Mouse (Mus musculus) heart, postnatal 10 days (tissue): ENCODE measurements at regions not wholly inside any gene's neighbourhood (a gene's known extent, or its start where the extent isn't known, plus 50 kb on each side); places are given as distances from the start of the nearest gene placed in this dataset.
"Not testable (repeated sequence)": the region's sequence is repeated elsewhere in the genome, so short reads cannot be mapped to it uniquely, and the experiment has no call there.

ENCODE experiments used
- DNase-seq, 2 experiments: peaks; one replicate each; pipeline ENCODE4 v3.0.0; 2021
- intact Hi-C: fragments of 180-260 bp; cut with DNase I; formaldehyde crosslinking; loops from one replicate; pipeline ENCODE4 v1.15.1; 2025

DNA sequence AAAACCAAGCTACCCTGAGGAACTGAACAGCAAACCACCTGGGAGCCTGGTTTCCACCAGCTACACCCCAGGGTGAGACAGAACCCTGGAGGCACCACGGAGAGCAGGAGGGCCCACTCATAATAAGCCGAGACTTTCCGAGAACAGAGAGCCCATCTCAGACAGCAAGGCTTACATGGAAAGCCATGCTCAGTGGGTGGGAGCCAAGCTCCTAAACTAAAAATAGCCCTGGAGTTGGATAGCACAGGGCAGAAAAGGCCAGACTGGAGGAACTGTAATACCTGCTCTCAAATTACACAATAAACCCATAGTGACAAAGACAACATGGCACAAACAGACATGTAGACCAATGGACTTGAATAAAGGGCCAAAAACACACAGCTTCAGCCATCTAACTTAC lies 69.9 kb downstream of the Fbxo4 start:
- DNase-seq, result peak; percentile 7 to 13
- intact Hi-C loops, result loop anchor here (5.0 to 10.0 kb wide), 5 partner anchors 322 to 707 kb away; no protein-coding TSS in a partner anchor

DNA sequence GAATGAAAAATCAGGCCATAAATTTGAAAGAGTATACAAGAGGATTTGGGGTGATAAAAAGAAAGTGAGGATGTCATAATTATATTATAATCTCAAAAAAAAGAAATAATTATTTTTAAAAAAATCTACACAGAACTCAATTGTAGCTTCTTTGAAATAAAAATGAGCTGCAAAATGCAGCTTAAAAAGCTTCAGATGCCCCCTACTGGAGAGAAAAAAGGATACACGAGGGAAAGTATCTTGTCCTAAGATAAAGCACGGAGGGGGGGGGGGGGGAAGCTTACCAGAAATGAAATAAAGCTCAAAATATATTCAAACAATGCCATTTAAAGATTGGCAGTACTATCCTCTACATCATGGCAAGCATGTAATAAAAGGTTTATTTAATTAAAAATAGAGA lies 70.7 kb downstream of the Fbxo4 start:
- DNase-seq, result peak in 1 of 2 experiments; percentile 36

DNA sequence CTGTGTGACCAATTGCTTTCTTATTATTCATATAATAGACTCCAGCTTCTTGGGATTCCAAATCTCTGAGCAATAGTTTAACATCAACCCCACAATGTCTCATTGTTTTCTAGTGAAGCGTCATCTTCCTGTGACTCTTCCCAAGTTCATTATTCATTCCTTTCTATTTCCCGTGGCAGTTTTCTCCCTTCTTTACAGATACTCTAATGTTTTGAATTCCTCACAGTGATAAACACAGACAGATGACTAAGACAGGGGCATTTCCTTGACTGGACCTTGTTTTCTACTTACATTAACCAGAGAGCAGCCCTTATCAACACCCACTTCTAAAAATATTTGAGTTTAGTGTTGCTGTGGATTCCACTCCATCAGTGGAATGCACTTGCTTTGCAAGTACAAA lies 73.8 kb downstream of the Fbxo4 start:
- intact Hi-C loops, result loop anchor here (5.0 to 10.0 kb wide), 5 partner anchors 318 to 703 kb away; no protein-coding TSS in a partner anchor
- DNase-seq, result no peak

More for the DNA sequence above, 70.7 kb downstream of the Fbxo4 start:
- intact Hi-C loops, result loop anchor here (5.0 to 10.0 kb wide), 5 partner anchors 321 to 706 kb away; no protein-coding TSS in a partner anchor

- intact Hi-C loops, result no loop called here
- DNase-seq, result no peak
Measured at GRCm38 (mm10) chr15:3878429-3878828, 100.9 kb downstream of the Fbxo4 start.

DNA sequence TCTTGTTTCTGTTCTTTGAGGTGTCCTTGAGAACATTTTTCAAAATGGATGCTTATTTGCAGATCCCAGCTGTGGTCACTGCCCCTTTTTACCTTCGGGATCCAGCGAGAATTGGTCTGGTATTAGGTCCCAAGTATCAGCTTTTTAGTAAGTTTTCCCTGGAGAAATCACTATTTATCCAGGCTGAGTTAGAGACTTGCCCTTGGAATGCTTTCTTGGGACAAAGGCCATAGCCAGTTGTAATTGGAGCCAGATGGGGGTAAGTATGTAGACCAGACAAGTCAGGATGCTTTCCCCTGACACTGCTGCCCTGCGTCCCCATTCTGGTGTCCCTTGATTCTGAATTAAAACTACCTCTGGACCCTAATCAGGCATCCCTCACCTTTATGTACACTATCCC lies 101.9 kb downstream of the Fbxo4 start:
- no peak for DNase-seq
- intact Hi-C loops, result no loop called here

- intact Hi-C loops, result not testable (repeated sequence)
- DNase-seq, result peak; percentile 68 to 70
Measured at GRCm38 (mm10) chr15:3875210-3875861, 104.0 kb downstream of the Fbxo4 start.

DNA sequence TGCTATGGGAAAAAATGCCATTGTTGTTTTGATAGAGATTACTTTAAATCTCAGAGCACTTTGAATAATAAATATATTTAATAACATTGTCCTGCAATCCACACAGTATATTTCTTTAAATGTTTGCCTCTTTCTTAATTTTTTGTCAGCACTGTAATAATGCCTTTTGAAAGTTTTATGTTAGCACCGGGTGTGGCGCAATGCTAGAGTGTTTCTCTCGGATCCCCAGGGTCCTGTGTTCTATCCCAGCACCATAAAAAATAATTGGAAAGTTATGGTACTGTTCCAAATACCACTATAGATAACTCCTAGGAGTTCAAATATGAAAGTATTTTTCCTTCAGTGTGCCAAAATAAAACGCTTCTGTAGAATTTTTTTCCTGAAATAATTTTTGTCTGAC lies 147.6 kb downstream of the Fbxo4 start:
- intact Hi-C loops, result no loop called here
- no peak for DNase-seq

DNA sequence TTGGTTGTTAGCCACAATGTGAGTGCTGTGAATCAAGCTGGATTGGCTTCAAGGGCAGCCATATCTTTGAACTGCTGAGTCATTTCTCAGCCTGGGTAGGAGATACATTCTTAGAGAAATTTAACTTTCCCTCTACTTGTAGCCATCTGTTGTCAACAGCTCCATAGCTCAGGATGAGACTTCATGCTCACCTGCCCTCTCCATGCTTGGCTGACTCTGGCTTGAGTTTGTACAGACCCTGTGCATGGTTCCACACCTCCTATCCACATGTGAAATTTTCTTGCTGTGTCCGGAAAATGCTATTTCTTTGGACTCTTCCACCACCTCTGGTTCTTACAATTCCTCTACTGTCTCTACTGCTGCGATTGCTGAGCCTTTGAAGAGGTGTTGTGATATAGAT lies 173.9 kb downstream of the Fbxo4 start:
- intact Hi-C loops, result no loop called here
- DNase-seq, result no peak

DNA sequence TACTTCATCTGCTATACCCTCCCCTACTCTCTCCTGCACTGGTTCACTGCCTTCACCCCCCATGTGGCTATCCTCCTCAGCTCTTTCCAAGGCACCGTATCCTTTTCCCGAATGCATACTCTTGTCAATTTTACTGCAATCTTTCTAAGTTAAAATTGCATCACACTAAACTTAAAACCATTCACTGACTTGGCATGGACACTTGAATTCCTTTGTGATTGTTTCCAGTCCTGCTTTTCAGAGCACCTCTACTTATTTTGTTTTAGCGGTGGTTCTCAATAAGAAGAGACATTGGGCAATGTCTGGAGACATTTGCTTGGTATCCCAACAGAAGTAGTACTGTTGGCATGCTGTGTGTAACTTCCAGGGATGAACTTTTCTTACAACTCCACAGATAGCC lies 192.6 kb upstream of the Ghr start:
- intact Hi-C loops, result no loop called here
- DNase-seq, result no peak

DNA sequence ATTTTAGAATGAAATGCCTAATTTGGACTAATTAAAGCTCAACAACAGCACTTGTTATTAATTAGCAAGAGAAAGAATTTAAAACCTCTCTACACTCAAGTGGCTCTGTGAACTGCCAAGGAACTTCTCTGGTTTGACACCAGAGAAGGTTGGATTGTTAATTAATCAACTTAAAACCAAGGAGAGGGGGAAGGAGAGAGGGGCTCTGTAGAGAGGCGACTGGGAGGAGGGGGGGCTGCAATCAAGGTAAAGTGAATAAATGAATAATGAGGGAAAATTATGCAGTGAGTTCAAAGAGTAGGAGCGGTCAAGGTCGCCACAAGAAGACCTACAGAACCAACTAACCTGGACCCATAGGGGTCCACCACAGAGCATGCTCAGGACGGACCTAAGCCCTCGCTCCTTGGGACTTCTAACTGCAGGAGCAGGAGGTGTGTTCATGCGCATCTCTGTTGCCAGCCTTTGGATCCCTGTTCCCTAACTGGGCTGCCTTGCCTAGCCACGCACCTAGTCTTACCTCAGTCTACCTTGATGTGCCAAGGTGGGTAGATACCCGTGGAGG lies 189.0 kb upstream of the Ghr start:
- DNase-seq, result no peak
- intact Hi-C loops, result no loop called here

- intact Hi-C loops, result no loop called here
- DNase-seq, result peak in 1 of 2 experiments; percentile 5
Measured at GRCm38 (mm10) chr15:3770312-3770711, 187.0 kb upstream of the Ghr start.

DNA sequence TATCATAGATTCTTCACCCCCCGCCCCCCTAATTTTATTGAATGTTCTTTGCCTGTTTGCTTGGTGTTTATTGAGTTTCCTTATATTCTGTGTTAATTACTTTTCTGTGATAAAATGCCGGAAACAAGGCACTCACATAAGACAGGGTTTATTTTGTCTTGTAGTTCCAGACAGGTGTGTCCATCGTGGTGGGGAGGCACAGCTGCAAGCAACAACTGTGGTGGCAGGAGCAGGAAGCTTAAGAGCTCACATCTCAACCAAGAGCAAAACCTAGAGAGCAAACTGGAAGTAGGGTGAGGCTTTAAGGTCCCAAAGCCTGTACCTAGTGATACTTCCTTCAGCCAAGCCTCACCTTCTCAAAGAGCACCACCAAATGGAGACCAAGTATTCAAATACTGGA lies 181.4 kb upstream of the Ghr start:
- intact Hi-C loops, result no loop called here
- no peak for DNase-seq

DNA sequence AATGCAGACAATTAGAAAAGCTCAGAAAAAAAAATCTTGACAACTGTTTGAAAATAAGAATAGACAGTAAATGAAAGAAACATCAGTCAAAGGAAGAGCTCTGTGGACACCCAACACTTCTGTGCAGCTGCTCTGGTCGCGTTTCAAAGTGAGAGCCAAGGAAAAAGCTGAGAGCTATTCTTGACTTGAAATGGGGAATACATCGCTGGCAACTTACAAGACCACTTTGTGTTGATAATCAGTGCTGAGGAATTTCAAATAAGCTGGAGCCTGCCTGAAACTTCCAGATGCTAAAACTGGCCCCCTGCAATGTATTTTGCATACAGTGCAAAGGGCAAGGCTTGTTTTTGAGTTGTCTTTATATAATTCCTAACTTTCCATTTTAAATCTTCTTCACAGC lies 177.1 kb upstream of the Ghr start:
- peak; percentile 7 to 15 for DNase-seq

GRCm38 (mm10) chr15:3755636-3756035 lies 172.3 kb upstream of the Ghr start:
- intact Hi-C loops, result no loop called here
- no peak for DNase-seq

More for the DNA sequence above, 177.1 kb upstream of the Ghr start:
- intact Hi-C loops, result no loop called here

- DNase-seq, intact Hi-C loops: not testable (repeated sequence)
Measured at GRCm38 (mm10) chr15:3748072-3748471, 164.8 kb upstream of the Ghr start.

- no peak for DNase-seq
- intact Hi-C loops, result no loop called here
Measured at GRCm38 (mm10) chr15:3743168-3743814, 160.0 kb upstream of the Ghr start.

- DNase-seq, result no peak
- intact Hi-C loops, result no loop called here
Measured at GRCm38 (mm10) chr15:3742191-3742590, 158.9 kb upstream of the Ghr start.

GRCm38 (mm10) chr15:3725214-3725613 lies 141.9 kb upstream of the Ghr start:
- intact Hi-C loops, result no loop called here
- DNase-seq, result peak; percentile 27 to 55

DNA sequence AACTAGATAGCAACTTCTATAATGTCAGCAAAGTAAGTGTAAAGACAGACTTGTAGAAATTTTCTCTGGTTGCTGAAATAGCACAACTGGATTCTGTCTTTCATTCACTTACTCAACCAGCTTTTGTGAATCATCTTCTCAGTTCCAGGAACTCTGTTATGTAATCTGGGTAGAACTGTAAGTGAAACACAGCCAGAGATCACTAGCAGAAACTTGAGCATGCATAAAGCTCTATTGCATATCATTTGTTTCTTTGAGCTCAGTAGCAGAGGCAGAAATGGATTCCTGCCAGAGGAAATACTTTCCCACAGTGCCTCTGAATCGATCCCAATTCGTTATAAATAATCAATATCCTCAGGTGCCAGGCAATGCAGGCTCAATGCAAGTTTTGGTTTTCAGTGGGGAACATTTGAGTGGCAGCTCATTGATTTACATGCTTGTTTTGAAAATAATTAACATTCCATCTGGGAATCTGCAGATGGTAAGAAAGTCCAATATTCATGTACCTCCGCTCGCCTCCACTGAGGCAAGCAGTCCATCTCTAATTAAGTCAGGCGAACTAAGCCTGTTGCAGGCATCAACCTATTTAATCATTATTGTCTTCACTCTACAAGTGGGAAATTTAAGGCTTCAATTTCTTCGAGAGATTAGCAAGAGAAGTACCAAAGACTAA lies 137.5 kb upstream of the Ghr start:
- no peak for DNase-seq
- intact Hi-C loops, result loop anchor here (5.0 kb wide), 1 partner anchor 74 kb away; no protein-coding TSS in a partner anchor

GRCm38 (mm10) chr15:3711764-3712163 lies 128.5 kb upstream of the Ghr start:
- DNase-seq, result no peak
- intact Hi-C loops, result no loop called here
